Mouse (Mus musculus) frontal cortex, adult 2 months (tissue): Measurements from ENCODE around the gene Rasl11b. TPM values are rescaled to one million over a fixed set of nuclear protein-coding genes. Genes with fewer than 3 reads are reported as not detected.

Source experiments
- DNase-seq, 2 experiments: peaks; one replicate each; pipeline ENCODE4 v3.0.0; 2022; ENCODE audit warnings: low spot score in 1 of 2; ENCODE audit errors: extremely low spot score in 1 of 2
- polyA plus RNA-seq: library from polyadenylated mRNA; depleted of rRNA; stranded (reverse); fragments of >200 nt; gene quantifications from 2 replicates; pipeline ENCODE4 v1.2.3, GENCODE M21; 2012; rRNA removed

Gene Rasl11b
- polyA plus RNA-seq, 1 experiment = 191 TPM

- no peak for DNase-seq
Observed at GRCm38 (mm10) chr5:74245641-74246145, 50.6 kb downstream of the Rasl11b start.

GRCm38 (mm10) chr5:74246453-74246852 lies 51.4 kb downstream of the Rasl11b start:
- no peak for DNase-seq

GRCm38 (mm10) chr5:74246971-74247370 lies 51.9 kb downstream of the Rasl11b start:
- no peak for DNase-seq

Other genes starting within 250 kb of the Rasl11b start
- gene Usp46, start 126.9 kb upstream of the Rasl11b start, polyA plus RNA-seq = 77.2 and 80.6 TPM in 2 replicates